Mouse (Mus musculus) forebrain, embryonic 11.5 days (tissue): ENCODE measurements around the gene Tcp1. TPM values are rescaled to one million over a fixed set of nuclear protein-coding genes. Genes with fewer than 3 reads are reported as not detected.

ENCODE experiments used
- ATAC-seq: fragments of 200-750 bp; cut with Nextera tagmentation; replicated peaks from 2 replicates; pipeline ENCODE4 v1.8.0; 2017; ENCODE audit warnings: moderate TSS enrichment; ENCODE audit not compliant: low FRiP score
- DNase-seq: peaks from one replicate; pipeline ENCODE4 v3.0.0-alpha.2; 2017; ENCODE audit warnings: low spot score
- H3K27ac ChIP-seq: fragments of 300-500 bp; sonication (generic); 2 replicates; pipeline ENCODE4 v1.5.1; 2014; ENCODE audit warnings: low read depth, low read length
- H3K27me3 ChIP-seq: fragments of 300-500 bp; sonication (generic); 2 replicates; pipeline ENCODE4 v1.6.1; 2014; ENCODE audit warnings: mild to moderate bottlenecking, low read length, mixed read lengths; ENCODE audit not compliant: control insufficient read depth, insufficient read depth
- H3K36me3 ChIP-seq: fragments of 300-500 bp; sonication (generic); 2 replicates; pipeline ENCODE4 v1.6.1; 2014; ENCODE audit warnings: mild to moderate bottlenecking, low read length, moderate library complexity, mixed read lengths; ENCODE audit not compliant: control insufficient read depth, insufficient read depth
- H3K4me1 ChIP-seq: fragments of 300-500 bp; sonication (generic); replicated peaks from 2 replicates; pipeline ENCODE4 v1.6.1; 2014; ENCODE audit warnings: low read length, mixed read lengths; ENCODE audit not compliant: control insufficient read depth, insufficient read depth
- H3K4me2 ChIP-seq: fragments of 300-500 bp; sonication (generic); 2 replicates; pipeline ENCODE4 v1.6.1; 2014; ENCODE audit warnings: low read depth, mild to moderate bottlenecking, low read length, moderate library complexity, mixed read lengths; ENCODE audit not compliant: severe bottlenecking
- H3K4me3 ChIP-seq: fragments of 300-500 bp; sonication (generic); 2 replicates; pipeline ENCODE4 v1.5.1; 2014; ENCODE audit warnings: low read depth, low read length
- H3K9ac ChIP-seq: fragments of 300-500 bp; sonication (generic); 2 replicates; pipeline ENCODE4 v1.6.1; 2014; ENCODE audit warnings: low read length
- H3K9me3 ChIP-seq: fragments of 300-500 bp; sonication (generic); 2 replicates; pipeline ENCODE4 v1.6.1; 2016; ENCODE audit warnings: low read length, mixed read lengths; ENCODE audit not compliant: control insufficient read depth
- WGBS: fragments of 180-500 bp; shearing (Covaris S2); extraction: QIAGEN DNeasy Blood & Tissue Kit; methylation state at CpG from one replicate; pipeline ENCODE4 v1.1.7; 2014; 5-methylcytosine and 5-hydroxymethylcytosine counted together
- polyA plus RNA-seq: library from polyadenylated mRNA; unstranded; fragments of >200 nt; fragmentation: Nextera tagmentation; extraction: Ambion mirVana; gene quantifications from 2 replicates; pipeline ENCODE4 v1.2.1, GENCODE M21; 2014

The Tcp1 gene
- polyA plus RNA-seq = 497 and 535 TPM in 2 replicates

- H3K4me2 ChIP-seq = peak within 1 kb of the TSS; percentile 77
- H3K4me3 ChIP-seq = peak within 1 kb of the TSS; percentile 80
- H3K4me1 ChIP-seq = peaks cover 2% of the 10 kb centered on the region; the same call in 1 of the 2 replicates
- no peak for DNase-seq
- peak within 1 kb of the TSS; percentile 96 for H3K9ac ChIP-seq
- peaks cover 19% of the 10 kb centered on the region; the same call in 1 of the 2 replicates for H3K36me3 ChIP-seq
- peak within 1 kb of the TSS; percentile 78 for H3K27ac ChIP-seq
- 0 out of 2 replicates have a peak, but pooled peaks have one; percentile 2 for ATAC-seq
- under 1% methylated on average over 18 of the region's 18 CpGs for WGBS
- no peaks in the 10 kb centered on the region for H3K9me3 ChIP-seq
- no peaks in the 10 kb centered on the region for H3K27me3 ChIP-seq
Measured at GRCm38 (mm10) chr17:12915488-12915880, at the start of gene Tcp1. Gene Tcp1, plus strand, starts transcription at chr17:12915701.

- Histone ChIP-seq H3K9me3 (no peaks in the 10 kb centered on the region), H3K4me3 (no peak overlapping the region), H3K4me1 (no peaks in the 10 kb centered on the region), H3K36me3 (no peaks in the 10 kb centered on the region), H3K27me3 (no peaks in the 10 kb centered on the region; the same call in 1 of the 2 replicates), H3K27ac (no peak overlapping the region), H3K9ac (no peak overlapping the region), H3K4me2 (no peak overlapping the region)
- no peak for DNase-seq
- ATAC-seq = no peak
- 83% methylated on average over 10 of the region's 10 CpGs for WGBS
Measured at GRCm38 (mm10) chr17:12866853-12867252, 48.6 kb upstream of the Tcp1 start.

- no peak within 1 kb of the TSS for H3K27ac ChIP-seq
- DNase-seq (no peak), ATAC-seq (no peak)
- no peaks in the 10 kb centered on the region for H3K36me3 ChIP-seq
- no peak within 1 kb of the TSS for H3K4me2 ChIP-seq
- no peaks in the 10 kb centered on the region for H3K9me3 ChIP-seq
- H3K4me3 ChIP-seq = no peak within 1 kb of the TSS
- H3K9ac ChIP-seq = no peak within 1 kb of the TSS
- 62% methylated on average over 2 of the region's 2 CpGs for WGBS
- H3K27me3 ChIP-seq = no peaks in the 10 kb centered on the region; the same call in 1 of the 2 replicates
- no peaks in the 10 kb centered on the region for H3K4me1 ChIP-seq
Measured at GRCm38 (mm10) chr17:12868043-12868442, 47.5 kb upstream of the Tcp1 start, which contains the start of gene Mas1. Gene Mas1, minus strand, starts transcription at chr17:12868143.

- Histone ChIP-seq H3K27ac (no peak overlapping the region), H3K27me3 (no peaks in the 10 kb centered on the region; the same call in 1 of the 2 replicates), H3K9ac (no peak overlapping the region), H3K4me3 (no peak overlapping the region), H3K4me1 (no peaks in the 10 kb centered on the region), H3K36me3 (no peaks in the 10 kb centered on the region), H3K4me2 (no peak overlapping the region), H3K9me3 (no peaks in the 10 kb centered on the region)
- DNase-seq = no peak
- 53% methylated on average over 4 of the region's 4 CpGs for WGBS
- ATAC-seq = no peak
Measured at GRCm38 (mm10) chr17:12868640-12869039, 46.9 kb upstream of the Tcp1 start.

GRCm38 (mm10) chr17:12872275-12873028 lies 43.0 kb upstream of the Tcp1 start:
- H3K4me1 ChIP-seq = no peaks in the 10 kb centered on the region
- no peak overlapping the region for H3K27ac ChIP-seq
- DNase-seq (no peak), ATAC-seq (no peak)
- WGBS = 76% methylated on average over 16 of the region's 16 CpGs
- H3K36me3 ChIP-seq = no peaks in the 10 kb centered on the region
- H3K9me3 ChIP-seq = no peaks in the 10 kb centered on the region
- H3K4me2 ChIP-seq = no peak overlapping the region
- no peak overlapping the region for H3K9ac ChIP-seq
- no peaks in the 10 kb centered on the region; the same call in 1 of the 2 replicates for H3K27me3 ChIP-seq
- H3K4me3 ChIP-seq = no peak overlapping the region

GRCm38 (mm10) chr17:12875734-12876133 lies 39.8 kb upstream of the Tcp1 start, which contains the start of gene Mrgprh:
Gene Mrgprh, plus strand, starts transcription at chr17:12876034.
- Histone ChIP-seq H3K4me2 (no peak within 1 kb of the TSS), H3K4me1 (no peaks in the 10 kb centered on the region), H3K4me3 (no peak within 1 kb of the TSS), H3K9ac (no peak within 1 kb of the TSS), H3K27me3 (no peaks in the 10 kb centered on the region; the same call in 1 of the 2 replicates), H3K9me3 (no peaks in the 10 kb centered on the region), H3K36me3 (no peaks in the 10 kb centered on the region), H3K27ac (no peak within 1 kb of the TSS)
- 81% methylated on average over 5 of the region's 5 CpGs for WGBS
- ATAC-seq (no peak), DNase-seq (no peak)

- ATAC-seq (peak; percentile 75; the same call in 1 of the 2 replicates), DNase-seq (peak; percentile 84)
- 4% methylated on average over 14 of the region's 14 CpGs for WGBS
- Histone ChIP-seq H3K9me3 (no peaks in the 10 kb centered on the region), H3K27ac (no peak overlapping the region), H3K27me3 (no peaks in the 10 kb centered on the region), H3K4me3 (no peak overlapping the region), H3K9ac (no peak overlapping the region), H3K4me2 (0 out of 2 replicates have a peak overlapping the region, but pooled peaks have one; percentile 5), H3K36me3 (no peaks in the 10 kb centered on the region), H3K4me1 (no peaks in the 10 kb centered on the region)
Measured at GRCm38 (mm10) chr17:12880178-12880577, 35.3 kb upstream of the Tcp1 start.

- no peaks in the 10 kb centered on the region for H3K9me3 ChIP-seq
- ATAC-seq (no peak), DNase-seq (no peak)
- WGBS = 81% methylated on average over 1 of the region's 1 CpGs
- no peak overlapping the region for H3K4me2 ChIP-seq
- no peaks in the 10 kb centered on the region for H3K27me3 ChIP-seq
- no peaks in the 10 kb centered on the region for H3K36me3 ChIP-seq
- H3K27ac ChIP-seq = no peak overlapping the region
- H3K9ac ChIP-seq = no peak overlapping the region
- no peaks in the 10 kb centered on the region for H3K4me1 ChIP-seq
- H3K4me3 ChIP-seq = no peak overlapping the region
Measured at GRCm38 (mm10) chr17:12881216-12881615, 34.3 kb upstream of the Tcp1 start.
